Mouse (Mus musculus): Measurements from ENCODE around the gene Tas1r3. TPM values are rescaled to one million over a fixed set of nuclear protein-coding genes. Genes with fewer than 3 reads are reported as not detected.

Tas1r3 gene
- total RNA-seq, 2 experiments from 2014 or later, result 0.14 to 0.20 TPM

Small RNAs within 50 kb of the gene (microRNA-seq; reads per million reads assigned to microRNA genes)
- gene Gm22991, result 0 reads per million in 2 experiments

Other genes starting within 250 kb of the Tas1r3 start
- gene Cdk11b, start 238.5 kb downstream of the Tas1r3 start, total RNA-seq (2021), result 10 to 100 TPM; 30.1 to 32.3 TPM
- not detected for gene Gm10563, start 218.0 kb downstream of the Tas1r3 start, total RNA-seq (2021)
- 10 to 100 TPM; 32.3 to 33.1 TPM for gene Mmp23, start 210.0 kb downstream of the Tas1r3 start, total RNA-seq (2021)
- 10 to 100 TPM; 15.9 to 17.7 TPM for gene Mib2, start 194.2 kb downstream of the Tas1r3 start, total RNA-seq (2021)
- gene Fndc10, start 169.0 kb downstream of the Tas1r3 start, total RNA-seq (2021), result 1 to 10 TPM; 3.5 to 4.7 TPM
- 10 to 100 TPM; 60.3 to 64.9 TPM for gene Ssu72, start 158.6 kb downstream of the Tas1r3 start, total RNA-seq (2021)
- under 1 TPM; 0.36 to 0.43 TPM for gene Tmem240, start 128.6 kb downstream of the Tas1r3 start, total RNA-seq (2021)
- gene Atad3a, start 102.3 kb downstream of the Tas1r3 start, total RNA-seq (2021), result 10 to 100 TPM; 82.7 to 89.7 TPM
- 10 to 100 TPM; 11.5 to 12.5 TPM for gene Vwa1, start 88.7 kb downstream of the Tas1r3 start, total RNA-seq (2021)
- 1 to 10 TPM; 4.6 to 4.9 TPM for gene Tmem88b, start 77.5 kb downstream of the Tas1r3 start, total RNA-seq (2021)
- gene Ankrd65, start 72.9 kb downstream of the Tas1r3 start, total RNA-seq (2021), result not detected
- 10 to 100 TPM; 78.1 to 95.5 TPM for gene Mrpl20, start 60.5 kb downstream of the Tas1r3 start, total RNA-seq (2021)
- 10 to 100 TPM; 58.2 to 59.4 TPM for gene Ccnl2, start 50.9 kb downstream of the Tas1r3 start, total RNA-seq (2021)
- 10 to 100 TPM; 78.9 to 84.2 TPM for gene Aurkaip1, start 32.1 kb downstream of the Tas1r3 start, total RNA-seq (2021)
- gene Mxra8, start 23.7 kb downstream of the Tas1r3 start, total RNA-seq (2021), result 10 to 100 TPM; 49.4 to 49.5 TPM
- gene Dvl1, start 16.0 kb downstream of the Tas1r3 start, total RNA-seq (2021), result 10 to 100 TPM; 32.8 to 33.2 TPM
- 10 to 100 TPM in 1 of 2 experiments, 1 to 10 TPM in 1; 6.6 to 11.2 TPM for gene Cptp, start 6.1 kb upstream of the Tas1r3 start, total RNA-seq (2021)
- 10 to 100 TPM; 16.0 to 19.2 TPM for gene Ints11, start 6.2 kb upstream of the Tas1r3 start, total RNA-seq (2021)
- 10 to 100 TPM; 18.3 to 23.1 TPM for gene Pusl1, start 28.4 kb upstream of the Tas1r3 start, total RNA-seq (2021)
- 10 to 100 TPM; 16.9 to 21.4 TPM for gene Acap3, start 28.5 kb upstream of the Tas1r3 start, total RNA-seq (2021)
- gene Ube2j2, start 80.5 kb upstream of the Tas1r3 start, total RNA-seq (2021), result 10 to 100 TPM; 72.4 to 81.4 TPM
- 10 to 100 TPM; 14.7 to 15.2 TPM for gene C1qtnf12, start 99.0 kb upstream of the Tas1r3 start, total RNA-seq (2021)
- gene B3galt6, start 129.3 kb upstream of the Tas1r3 start, total RNA-seq (2021), result 1 to 10 TPM; 4.1 to 4.5 TPM
- gene Sdf4, start 129.5 kb upstream of the Tas1r3 start, total RNA-seq (2021), result 100 to 1,000 TPM; 107 to 109 TPM
- under 1 TPM; 0.34 to 0.62 TPM for gene Tnfrsf4, start 150.5 kb upstream of the Tas1r3 start, total RNA-seq (2021)
- gene Tnfrsf18, start 162.8 kb upstream of the Tas1r3 start, total RNA-seq (2021), result under 1 TPM in 1 of 2 experiments, not detected in 1; 0.29 TPM
- gene Ttll10, start 196.1 kb upstream of the Tas1r3 start, total RNA-seq (2021), result under 1 TPM; 0.16 to 0.55 TPM
- 1 to 10 TPM; 7.3 to 9.4 TPM for gene 9430015G10Rik, start 246.6 kb upstream of the Tas1r3 start, total RNA-seq (2021)